Mouse (Mus musculus): ENCODE results near the gene H2-DMa. TPM values are rescaled to one million over a fixed set of nuclear protein-coding genes. Genes with fewer than 3 reads are reported as not detected.

The H2-DMa gene
- polyA plus RNA-seq, 1 experiment: 177 TPM

DNA sequence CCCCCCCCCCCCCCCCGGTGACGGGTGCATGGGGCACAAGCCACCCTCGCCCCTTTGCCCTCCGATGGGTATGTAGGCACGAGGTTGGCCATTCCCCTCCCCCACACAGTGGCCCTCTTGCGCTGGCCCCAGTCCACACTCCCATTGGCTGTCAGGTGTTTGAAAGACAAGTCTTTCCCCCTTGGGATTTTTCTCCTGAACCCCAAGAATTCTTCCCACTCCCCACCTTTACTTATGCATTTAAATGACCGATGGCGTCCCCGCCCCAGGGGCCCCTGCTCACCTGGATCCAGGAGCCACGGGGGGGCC, 2.5 kb downstream of the H2-DMa start:
- Histone ChIP-seq H3K27me3 (ENCODE audit: control insufficient read depth, insufficient read depth, low read length) (no peaks in the 10 kb centered on the region), H3K36me3 (ENCODE audit: control insufficient read depth, insufficient read depth, low read length) (peaks cover 4% of the 10 kb centered on the region), H3K27ac (ENCODE audit: control insufficient read depth, insufficient read depth, low read length) (peak overlapping the region; percentile 98), H3K4me3 (ENCODE audit: control insufficient read depth, insufficient read depth, low read length) (peak overlapping the region; percentile 71), H3K4me1 (replicated peaks; ENCODE audit: control insufficient read depth, insufficient read depth, low read length) (peaks cover 14% of the 10 kb centered on the region)
- TF ChIP-seq POLR2A (IDR thresholded peaks at IDR 0.05; ENCODE audit: control insufficient read depth, extremely low read depth, insufficient read depth, low read length, poor library complexity) (no peak), CTCF (IDR thresholded peaks at IDR 0.05; ENCODE audit: borderline replicate concordance, control insufficient read depth, extremely low read depth, insufficient read depth, low read length, poor library complexity) (no peak)
- DNase-seq: no peak
- 0% methylated on average over 9 of the region's 10 CpGs for WGBS

- Histone ChIP-seq H3K27ac (ENCODE audit: control insufficient read depth, insufficient read depth, low read length) (peak within 1 kb of the TSS; percentile 98), H3K36me3 (ENCODE audit: control insufficient read depth, insufficient read depth, low read length) (no peaks in the 10 kb centered on the region), H3K27me3 (ENCODE audit: control insufficient read depth, insufficient read depth, low read length) (no peaks in the 10 kb centered on the region), H3K4me1 (replicated peaks; ENCODE audit: control insufficient read depth, insufficient read depth, low read length) (peaks cover 17% of the 10 kb centered on the region), H3K4me3 (ENCODE audit: control insufficient read depth, insufficient read depth, low read length) (peak within 1 kb of the TSS; percentile 71)
- under 1% methylated on average over 73 of the region's 75 CpGs for WGBS
- TF ChIP-seq POLR2A (IDR thresholded peaks at IDR 0.05; ENCODE audit: control insufficient read depth, extremely low read depth, insufficient read depth, low read length, poor library complexity): peak; percentile 70
- no peak; the same call in 1 of the 2 replicates for TF ChIP-seq CTCF (IDR thresholded peaks at IDR 0.05; ENCODE audit: borderline replicate concordance, control insufficient read depth, extremely low read depth, insufficient read depth, low read length, poor library complexity)
- DNase-seq: peak; percentile 98
Measured at GRCm38 (mm10) chr17:34122188-34122984, 3.0 kb downstream of the H2-DMa start, which contains the start of gene Brd2. Gene Brd2, minus strand, starts transcription at chr17:34122634.

- Histone ChIP-seq H3K4me1 (replicated peaks; ENCODE audit: control insufficient read depth, insufficient read depth, low read length) (peaks cover 23% of the 10 kb centered on the region), H3K27me3 (ENCODE audit: control insufficient read depth, insufficient read depth, low read length) (no peaks in the 10 kb centered on the region), H3K36me3 (ENCODE audit: control insufficient read depth, insufficient read depth, low read length) (no peaks in the 10 kb centered on the region), H3K4me3 (ENCODE audit: control insufficient read depth, insufficient read depth, low read length) (peak overlapping the region; percentile 71; the same call in 1 of the 2 replicates), H3K27ac (ENCODE audit: control insufficient read depth, insufficient read depth, low read length) (peak overlapping the region; percentile 83; the same call in 1 of the 2 replicates)
- under 1% methylated on average over 7 of the region's 7 CpGs for WGBS
- TF ChIP-seq POLR2A (IDR thresholded peaks at IDR 0.05; ENCODE audit: control insufficient read depth, extremely low read depth, insufficient read depth, low read length, poor library complexity): no peak
- TF ChIP-seq CTCF (IDR thresholded peaks at IDR 0.05; ENCODE audit: borderline replicate concordance, control insufficient read depth, extremely low read depth, insufficient read depth, low read length, poor library complexity): no peak
- DNase-seq: no peak
Measured at GRCm38 (mm10) chr17:34123111-34123510, 3.8 kb downstream of the H2-DMa start.

DNA sequence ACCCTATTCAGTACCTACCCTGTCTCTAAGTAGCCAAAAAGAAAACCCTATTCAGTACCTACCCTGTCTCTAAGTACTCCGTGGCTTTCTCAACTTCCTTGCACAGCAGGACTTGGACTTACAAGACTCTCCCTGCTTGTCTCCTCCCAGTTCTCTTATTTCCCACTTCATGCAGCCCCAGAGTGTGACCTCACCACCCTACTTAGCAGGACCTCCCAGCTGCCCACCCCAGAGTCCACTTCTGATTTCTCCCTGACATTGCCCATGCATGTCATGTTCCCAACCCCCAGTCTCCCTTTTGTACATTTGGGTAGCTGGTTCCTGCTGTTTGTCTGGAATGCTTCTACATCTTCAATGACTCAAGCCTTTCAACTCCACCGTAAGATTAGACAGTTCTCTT, 4.2 kb downstream of the H2-DMa start:
- H3K4me1 ChIP-seq (replicated peaks; ENCODE audit: control insufficient read depth, insufficient read depth, low read length): peaks cover 26% of the 10 kb centered on the region
- H3K36me3 ChIP-seq (ENCODE audit: control insufficient read depth, insufficient read depth, low read length): no peaks in the 10 kb centered on the region
- H3K4me3 ChIP-seq (ENCODE audit: control insufficient read depth, insufficient read depth, low read length): peak overlapping the region; percentile 37
- H3K27me3 ChIP-seq (ENCODE audit: control insufficient read depth, insufficient read depth, low read length): no peaks in the 10 kb centered on the region
- TF ChIP-seq CTCF (IDR thresholded peaks at IDR 0.05; ENCODE audit: borderline replicate concordance, control insufficient read depth, extremely low read depth, insufficient read depth, low read length, poor library complexity) (no peak), POLR2A (IDR thresholded peaks at IDR 0.05; ENCODE audit: control insufficient read depth, extremely low read depth, insufficient read depth, low read length, poor library complexity) (no peak)
- no peak for DNase-seq
- 13% methylated on average over 2 of the region's 2 CpGs for WGBS
- peak overlapping the region; percentile 67 for H3K27ac ChIP-seq (ENCODE audit: control insufficient read depth, insufficient read depth, low read length)

DNA sequence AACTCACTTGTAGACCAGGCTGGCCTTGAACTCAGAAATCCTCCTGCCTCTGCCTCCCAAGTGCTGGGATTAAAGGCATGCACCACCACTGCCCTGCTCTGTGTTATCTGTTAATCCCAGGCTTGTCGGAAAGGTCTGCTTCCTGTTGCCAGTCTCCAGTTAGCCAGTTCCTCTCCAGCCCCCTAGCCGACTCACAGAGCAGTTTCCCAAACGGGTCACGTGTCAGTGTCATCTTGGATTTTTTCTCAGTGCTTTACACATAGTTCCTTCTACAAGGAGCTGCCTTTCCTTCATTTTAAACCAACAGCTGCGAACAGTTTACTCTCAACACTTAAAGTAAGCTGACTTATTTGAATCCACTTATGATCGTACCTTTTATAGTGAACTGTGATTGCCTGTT, 5.3 kb downstream of the H2-DMa start:
- peaks cover 37% of the 10 kb centered on the region for H3K4me1 ChIP-seq (replicated peaks; ENCODE audit: control insufficient read depth, insufficient read depth, low read length)
- H3K36me3 ChIP-seq (ENCODE audit: control insufficient read depth, insufficient read depth, low read length): no peaks in the 10 kb centered on the region
- H3K27ac ChIP-seq (ENCODE audit: control insufficient read depth, insufficient read depth, low read length): no peak overlapping the region
- no peak overlapping the region for H3K4me3 ChIP-seq (ENCODE audit: control insufficient read depth, insufficient read depth, low read length)
- TF ChIP-seq POLR2A (IDR thresholded peaks at IDR 0.05; ENCODE audit: control insufficient read depth, extremely low read depth, insufficient read depth, low read length, poor library complexity): no peak
- no peak for TF ChIP-seq CTCF (IDR thresholded peaks at IDR 0.05; ENCODE audit: borderline replicate concordance, control insufficient read depth, extremely low read depth, insufficient read depth, low read length, poor library complexity)
- DNase-seq: no peak
- H3K27me3 ChIP-seq (ENCODE audit: control insufficient read depth, insufficient read depth, low read length): no peaks in the 10 kb centered on the region
- WGBS: 43% methylated on average over 6 of the region's 6 CpGs

- Histone ChIP-seq H3K4me1 (replicated peaks; ENCODE audit: control insufficient read depth, insufficient read depth, low read length) (peaks cover 50% of the 10 kb centered on the region), H3K27me3 (ENCODE audit: control insufficient read depth, insufficient read depth, low read length) (no peaks in the 10 kb centered on the region), H3K36me3 (ENCODE audit: control insufficient read depth, insufficient read depth, low read length) (no peaks in the 10 kb centered on the region), H3K4me3 (ENCODE audit: control insufficient read depth, insufficient read depth, low read length) (no peak overlapping the region), H3K27ac (ENCODE audit: control insufficient read depth, insufficient read depth, low read length) (peak overlapping the region; percentile 39; the same call in 1 of the 2 replicates)
- TF ChIP-seq CTCF (IDR thresholded peaks at IDR 0.05; ENCODE audit: borderline replicate concordance, control insufficient read depth, extremely low read depth, insufficient read depth, low read length, poor library complexity): no peak
- no peak for DNase-seq
- 79% methylated on average over 9 of the region's 9 CpGs for WGBS
Measured at GRCm38 (mm10) chr17:34126826-34127420, 7.6 kb downstream of the H2-DMa start.
